Mouse (Mus musculus) myocyte (in vitro differentiated cells): Measurements from ENCODE around the gene Esrp2. TPM values are rescaled to one million over a fixed set of nuclear protein-coding genes. Genes with fewer than 3 reads are reported as not detected.

ENCODE experiments used
- H3K27me3 ChIP-seq: one replicate; pipeline ENCODE4 v1.6.1; 2011; ENCODE audit not compliant: control insufficient read depth, insufficient read depth, insufficient read length
- H3K36me3 ChIP-seq: one replicate; pipeline ENCODE4 v1.6.1; 2011; ENCODE audit not compliant: control insufficient read depth, insufficient read depth
- H3K4me2 ChIP-seq: one replicate; pipeline ENCODE4 v1.6.1; 2011; ENCODE audit warnings: low read depth, control low read depth
- H3K4me3 ChIP-seq: one replicate; pipeline ENCODE4 v1.5.1; 2011; ENCODE audit warnings: mild to moderate bottlenecking, control low read depth, moderate library complexity
- H3K79me2 ChIP-seq: one replicate; pipeline ENCODE4 v1.6.1; 2011; ENCODE audit not compliant: control insufficient read depth, insufficient read depth
- H3ac ChIP-seq: one replicate; pipeline ENCODE4 v1.6.1; 2011; ENCODE audit not compliant: control insufficient read depth, insufficient read length
- CEBPB ChIP-seq: IDR thresholded peaks from 2 replicates; pipeline ENCODE4 v1.6.1; 2011; ENCODE audit warnings: mild to moderate bottlenecking, moderate library complexity; ENCODE audit not compliant: poor library complexity, insufficient read depth, severe bottlenecking
- E2F4 ChIP-seq: IDR thresholded peaks from one replicate; pipeline ENCODE4 v1.6.1; 2011; ENCODE audit warnings: mild to moderate bottlenecking, control low read depth, moderate library complexity; ENCODE audit not compliant: insufficient read depth
- MAX ChIP-seq: IDR thresholded peaks from one replicate; pipeline ENCODE4 v1.6.1; 2011; ENCODE audit warnings: low read depth, mild to moderate bottlenecking, control low read depth
- MYOD1 ChIP-seq, 3 experiments: IDR thresholded peaks; one replicate each; pipeline ENCODE4 v1.6.1; 2011; ENCODE audit warnings: control low read depth in 2 of 3, low read depth in 2 of 3, mild to moderate bottlenecking in 2 of 3, moderate library complexity in 1 of 3; ENCODE audit not compliant: insufficient read length in 2 of 3, control insufficient read depth in 1 of 3
- MYOG ChIP-seq, 3 experiments: IDR thresholded peaks; one replicate each; pipeline ENCODE4 v1.6.1; 2011; ENCODE audit warnings: control low read depth in 2 of 3, low read depth in 2 of 3, mild to moderate bottlenecking in 2 of 3; ENCODE audit not compliant: insufficient read length in 2 of 3, control insufficient read depth in 1 of 3, insufficient read depth in 1 of 3
- POLR2A ChIP-seq: IDR thresholded peaks from one replicate; pipeline ENCODE4 v1.6.1; 2011; ENCODE audit warnings: low read depth, mild to moderate bottlenecking, control low read depth, moderate library complexity; ENCODE audit not compliant: insufficient read length
- POLR2AphosphoS2 ChIP-seq: IDR thresholded peaks from one replicate; pipeline ENCODE4 v1.6.1; 2011; ENCODE audit warnings: low read depth, control low read depth; ENCODE audit not compliant: insufficient read length
- REST ChIP-seq: IDR thresholded peaks from one replicate; pipeline ENCODE4 v1.6.1; 2011; ENCODE audit warnings: mild to moderate bottlenecking, control low read depth, moderate library complexity; ENCODE audit not compliant: insufficient read depth, insufficient read length
- SRF ChIP-seq: IDR thresholded peaks from one replicate; pipeline ENCODE4 v1.6.1; 2011; ENCODE audit warnings: low read depth; ENCODE audit not compliant: control insufficient read depth, insufficient read length
- TCF12 ChIP-seq: IDR thresholded peaks from one replicate; pipeline ENCODE4 v1.6.1; 2011; ENCODE audit warnings: mild to moderate bottlenecking, control low read depth; ENCODE audit not compliant: poor library complexity, insufficient read depth, severe bottlenecking
- TCF3 ChIP-seq: IDR thresholded peaks from one replicate; pipeline ENCODE4 v1.6.1; 2011; ENCODE audit warnings: low read depth, control low read depth; ENCODE audit not compliant: insufficient read length
- USF1 ChIP-seq: IDR thresholded peaks from one replicate; pipeline ENCODE4 v1.6.1; 2011; ENCODE audit warnings: low read depth, mild to moderate bottlenecking, control low read depth, moderate library complexity
- polyA plus RNA-seq: library from polyadenylated mRNA; unstranded; fragments of >200 nt; fragmentation: generic; extraction: Trizol; gene quantifications from one replicate; pipeline ENCODE4 v1.2.1, GENCODE M21; 2012; ENCODE audit warnings: missing spikeins

Esrp2 gene
- polyA plus RNA-seq, 1 experiment: 0.17 TPM

DNA sequence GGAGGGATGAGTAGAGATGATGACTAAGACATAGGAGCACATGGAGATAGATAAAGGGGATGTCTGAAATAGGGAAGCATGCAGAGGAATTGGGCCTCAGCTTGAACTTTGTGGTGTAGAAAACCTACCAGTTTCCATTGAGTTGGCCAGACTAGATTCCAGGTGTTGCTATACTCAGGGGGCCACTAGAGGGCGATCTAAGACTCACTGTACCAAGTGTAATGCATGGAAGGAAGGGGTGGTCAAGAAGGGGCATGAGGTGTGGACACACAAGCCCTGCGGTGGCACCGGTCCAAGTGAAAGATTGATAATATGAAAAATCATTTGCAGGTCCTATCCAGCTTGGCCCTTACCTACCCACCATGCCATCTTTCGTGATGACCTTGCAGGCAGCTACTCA, 28.7 kb upstream of the Esrp2 start:
- Histone ChIP-seq H3K36me3 (peaks cover 6% of the 10 kb centered on the region), H3K4me2 (no peak overlapping the region), H3K4me3 (no peak overlapping the region), H3K27me3 (no peaks in the 10 kb centered on the region), H3ac (no peak overlapping the region), H3K79me2 (peaks cover 16% of the 10 kb centered on the region)
- no peak for TF ChIP-seq MYOG (IDR thresholded peaks at IDR 0.05; ENCODE audit: control insufficient read depth in 1 of 3, insufficient read depth in 1 of 3, insufficient read length in 2 of 3, low read depth in 2 of 3)
- TF ChIP-seq CEBPB: no peak
- TF ChIP-seq SRF: no peak
- TF ChIP-seq USF1: no peak
- TF ChIP-seq TCF3: no peak
- no peak for TF ChIP-seq E2F4

DNA sequence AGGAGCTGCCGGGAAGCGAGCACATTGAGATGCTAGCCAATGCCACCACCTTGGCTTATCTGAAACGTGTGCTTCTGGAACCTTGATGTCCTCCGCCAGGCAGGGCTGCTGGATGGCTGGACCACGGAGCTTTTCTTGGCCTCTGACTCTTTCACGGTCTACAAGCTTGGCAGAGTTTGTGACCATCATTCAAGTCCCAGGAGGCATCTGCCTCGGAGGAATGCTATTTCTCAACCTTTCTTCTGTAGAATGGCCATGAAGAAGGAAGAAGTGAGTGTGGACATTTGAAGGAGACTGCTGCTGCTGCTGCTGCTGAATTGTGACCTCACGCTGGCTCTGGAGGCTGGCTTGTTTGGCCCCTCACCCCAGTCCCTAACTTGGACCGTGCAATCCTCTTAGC, 26.5 kb upstream of the Esrp2 start:
- H3K79me2 ChIP-seq: no peaks in the 10 kb centered on the region
- H3ac ChIP-seq: no peak overlapping the region
- no peaks in the 10 kb centered on the region for H3K27me3 ChIP-seq
- TF ChIP-seq REST (no peak), MYOD1 (IDR thresholded peaks at IDR 0.05; ENCODE audit: control insufficient read depth in 1 of 3, insufficient read length in 2 of 3, low read depth in 2 of 3) (no peak), POLR2A (no peak), SRF (no peak)
- H3K4me2 ChIP-seq: no peak overlapping the region
- H3K36me3 ChIP-seq: peaks cover 7% of the 10 kb centered on the region
- H3K4me3 ChIP-seq: no peak overlapping the region

DNA sequence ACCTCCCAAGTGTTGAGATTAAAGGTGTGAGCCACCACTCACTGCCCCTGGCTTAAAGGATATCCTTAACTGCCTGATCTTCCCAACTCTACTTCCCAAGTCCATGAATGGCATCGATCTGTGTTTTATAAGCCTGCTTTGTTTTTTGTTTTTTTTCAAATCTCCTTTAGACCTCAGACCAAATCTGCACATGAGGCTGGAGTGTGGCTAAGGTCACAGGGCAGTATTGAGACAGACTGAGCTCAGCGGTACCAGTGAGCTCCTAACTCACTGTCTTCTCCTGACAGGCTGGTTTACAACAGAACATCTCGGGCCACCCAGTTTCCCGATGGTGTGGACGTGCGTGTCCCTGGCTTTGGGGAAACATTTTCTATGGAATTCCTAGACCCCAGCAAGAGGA, 23.1 kb upstream of the Esrp2 start:
- Histone ChIP-seq H3K79me2 (no peaks in the 10 kb centered on the region), H3K4me3 (no peak overlapping the region), H3K4me2 (no peak overlapping the region), H3K36me3 (peaks cover 16% of the 10 kb centered on the region), H3ac (no peak overlapping the region), H3K27me3 (no peaks in the 10 kb centered on the region)
- TF ChIP-seq POLR2A: no peak
- no peak for TF ChIP-seq MYOG (IDR thresholded peaks at IDR 0.05; ENCODE audit: control insufficient read depth in 1 of 3, insufficient read depth in 1 of 3, insufficient read length in 2 of 3, low read depth in 2 of 3)
- TF ChIP-seq MAX: no peak

DNA sequence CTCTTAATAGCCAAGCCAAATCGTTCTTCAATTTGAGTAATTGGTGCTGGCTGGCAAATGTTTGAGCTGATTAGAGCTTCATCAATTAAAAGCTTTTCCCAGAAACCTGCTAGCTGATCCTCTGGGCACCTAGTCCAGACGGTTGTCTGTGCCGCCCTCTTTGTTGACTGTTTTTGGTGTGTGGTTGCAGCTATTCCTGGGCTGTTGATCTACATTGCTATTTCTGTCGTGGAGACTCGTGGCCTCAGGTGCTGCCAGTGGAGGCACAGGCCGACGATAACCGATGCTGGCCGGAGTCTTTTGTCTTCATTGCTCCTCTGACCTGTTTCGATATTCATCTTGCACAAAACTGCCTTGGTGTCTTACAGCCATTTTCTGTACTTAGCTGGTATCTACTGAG, 21.6 kb upstream of the Esrp2 start:
- H3ac ChIP-seq: no peak overlapping the region
- H3K36me3 ChIP-seq: peaks cover 12% of the 10 kb centered on the region
- no peaks in the 10 kb centered on the region for H3K79me2 ChIP-seq

DNA sequence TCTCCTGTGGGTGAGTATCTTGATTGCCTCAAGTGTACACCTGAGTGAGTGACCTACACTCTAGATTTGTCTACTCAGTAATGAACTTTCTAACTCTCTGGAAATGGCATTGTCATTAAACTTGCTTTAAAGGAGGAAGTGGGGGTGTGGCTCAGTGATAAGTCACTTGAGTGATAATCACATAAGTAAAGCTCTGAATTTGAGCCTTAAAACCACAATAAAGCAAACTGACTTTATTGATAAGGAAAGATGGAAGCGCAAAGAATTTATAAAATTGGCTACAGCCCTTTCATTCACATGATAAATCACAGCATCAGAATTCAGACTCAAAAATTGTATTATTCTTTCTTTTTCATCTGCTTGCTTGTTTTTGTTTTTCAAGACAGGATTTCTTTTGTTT, 20.6 kb upstream of the Esrp2 start:
- TF ChIP-seq CEBPB: no peak
- Histone ChIP-seq H3K36me3 (peaks cover 12% of the 10 kb centered on the region), H3K27me3 (no peaks in the 10 kb centered on the region), H3K79me2 (no peaks in the 10 kb centered on the region), H3K4me3 (no peak overlapping the region), H3K4me2 (no peak overlapping the region), H3ac (no peak overlapping the region)

More for the DNA sequence above, 21.6 kb upstream of the Esrp2 start:
- Histone ChIP-seq H3K4me2 (no peak overlapping the region), H3K27me3 (no peaks in the 10 kb centered on the region), H3K4me3 (no peak overlapping the region)
- TF ChIP-seq E2F4 (no peak), CEBPB (no peak), SRF (no peak), TCF12 (no peak), REST (no peak), MYOD1 (IDR thresholded peaks at IDR 0.05; ENCODE audit: control insufficient read depth in 1 of 3, insufficient read length in 2 of 3, low read depth in 2 of 3) (no peak)

DNA sequence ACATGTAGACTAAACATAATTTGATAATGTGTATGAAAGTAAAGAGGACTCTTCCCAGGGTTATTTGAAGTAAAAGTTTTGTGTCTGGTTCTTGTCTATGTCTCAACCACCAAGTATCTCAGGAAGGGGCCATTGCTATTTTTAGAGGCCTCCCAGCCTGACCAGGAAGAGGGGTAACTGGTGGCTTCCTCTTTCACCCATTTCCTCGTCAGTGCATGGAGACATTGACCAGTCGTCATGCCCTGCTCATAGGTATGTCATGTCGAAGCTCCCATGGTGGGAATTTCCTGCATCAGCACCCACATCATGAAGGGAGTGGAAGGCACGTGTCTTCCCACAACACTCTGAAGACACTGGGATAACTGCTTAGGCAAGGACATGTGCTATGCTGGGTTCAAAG, 16.1 kb upstream of the Esrp2 start:
- H3K79me2 ChIP-seq: peaks cover 12% of the 10 kb centered on the region
- no peak overlapping the region for H3K4me3 ChIP-seq
- H3K36me3 ChIP-seq: peaks cover 6% of the 10 kb centered on the region
- H3ac ChIP-seq: no peak overlapping the region
- TF ChIP-seq MAX (no peak), REST (no peak), MYOD1 (IDR thresholded peaks at IDR 0.05; ENCODE audit: control insufficient read depth in 1 of 3, insufficient read length in 2 of 3, low read depth in 2 of 3) (no peak), TCF3 (no peak), MYOG (IDR thresholded peaks at IDR 0.05; ENCODE audit: control insufficient read depth in 1 of 3, insufficient read depth in 1 of 3, insufficient read length in 2 of 3, low read depth in 2 of 3) (no peak), POLR2A (no peak), CEBPB (no peak), USF1 (no peak), SRF (no peak), E2F4 (no peak), TCF12 (no peak), POLR2AphosphoS2 (no peak)
- no peak overlapping the region for H3K4me2 ChIP-seq
- no peaks in the 10 kb centered on the region for H3K27me3 ChIP-seq
